Mouse (Mus musculus): ENCODE results near the gene Pde4a.
"Not testable (repeated sequence)": the region's sequence is repeated elsewhere in the genome, so short reads cannot be mapped to it uniquely, and the experiment has no call there.

Pde4a gene

DNA sequence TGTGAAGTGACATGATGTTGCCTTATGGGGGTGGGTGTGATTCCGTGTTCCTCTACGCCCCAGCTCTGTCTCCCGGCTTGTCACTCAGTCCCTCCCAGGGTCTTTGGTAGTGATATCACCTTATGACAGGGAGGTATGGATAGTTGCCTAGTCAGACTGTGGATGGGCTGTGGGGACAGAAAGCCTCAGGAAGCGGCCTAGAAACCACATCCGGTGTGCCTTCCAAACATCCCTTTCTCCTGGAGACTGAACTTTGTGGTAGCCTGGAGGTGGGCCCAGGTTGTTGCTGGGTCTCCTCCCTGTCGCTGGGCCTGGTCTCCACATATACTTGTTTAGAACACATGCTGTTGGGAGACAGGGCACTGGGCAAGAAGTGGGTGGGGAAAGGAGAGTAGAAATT lies 17.9 kb downstream of the Pde4a start:
- DNase-seq (ENCODE audit: low spot score in 2 of 2), result no peak

DNA sequence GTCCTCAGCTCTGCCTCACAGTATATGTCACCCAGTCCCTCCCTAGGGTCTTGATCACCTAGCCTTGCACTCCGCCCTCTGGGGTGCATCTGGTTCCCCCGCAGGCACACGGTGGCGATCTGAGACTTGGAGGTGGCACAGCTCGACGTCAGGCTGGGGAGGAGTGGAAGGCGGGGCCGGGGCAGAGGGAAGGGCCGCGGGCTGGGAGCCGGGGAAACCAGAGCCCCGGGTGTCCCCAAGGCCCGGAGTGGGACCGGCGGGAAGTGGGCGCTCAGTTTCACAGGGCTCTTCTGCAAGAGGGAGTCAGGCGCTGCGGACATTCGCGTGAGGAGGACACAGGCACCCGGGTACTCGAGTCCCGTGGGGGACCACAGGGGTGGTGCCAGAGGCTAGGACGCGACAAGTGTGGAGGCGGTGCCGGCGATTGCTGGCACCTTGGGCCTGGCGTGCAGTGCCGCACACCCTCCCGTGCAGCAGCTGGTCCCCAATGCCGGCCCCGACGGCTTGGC lies 18.4 kb downstream of the Pde4a start:
- DNase-seq (ENCODE audit: low spot score in 2 of 2), result no peak

DNA sequence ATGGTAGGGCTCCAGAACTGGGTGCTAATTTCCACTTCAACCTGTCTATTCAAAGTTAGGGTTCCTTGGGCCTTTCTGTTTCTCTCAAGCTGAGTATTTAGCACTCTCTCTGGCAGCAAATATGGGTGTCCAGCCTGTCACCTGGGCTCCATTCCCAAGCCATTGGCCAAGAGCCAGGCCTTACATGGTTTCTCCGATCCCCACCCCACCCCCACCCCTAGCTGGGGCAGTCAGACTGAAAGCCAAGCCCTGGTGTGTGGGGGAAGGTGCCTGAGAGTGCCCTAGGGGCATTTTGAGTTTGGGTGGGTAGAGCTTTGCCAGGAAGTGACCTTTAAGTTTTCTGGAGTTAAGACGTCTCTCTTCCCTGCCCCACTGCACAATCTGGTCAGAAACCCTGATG lies 19.2 kb downstream of the Pde4a start:
- DNase-seq (ENCODE audit: low spot score in 2 of 2), result no peak

DNA sequence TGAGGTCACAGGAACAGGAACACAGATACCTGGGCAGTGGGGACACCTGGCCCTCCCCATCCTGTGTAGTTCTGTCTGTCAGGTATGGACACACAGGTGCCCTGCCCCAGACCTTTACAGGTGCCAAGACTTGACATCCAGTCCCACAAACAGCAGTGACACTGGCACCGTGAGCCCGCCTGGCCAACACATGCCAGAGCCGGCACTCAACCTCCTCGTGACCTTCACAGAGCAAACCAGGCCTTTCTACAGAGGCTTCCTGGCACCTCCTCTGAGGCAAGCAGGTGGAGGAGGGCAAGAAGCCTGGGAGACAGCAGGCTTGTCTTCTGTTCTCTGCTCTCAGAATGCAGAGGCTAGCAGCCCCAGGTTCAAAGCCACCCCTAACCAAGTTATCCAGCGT lies 19.9 kb downstream of the Pde4a start:
- no peak for DNase-seq (ENCODE audit: low spot score in 2 of 2)

DNA sequence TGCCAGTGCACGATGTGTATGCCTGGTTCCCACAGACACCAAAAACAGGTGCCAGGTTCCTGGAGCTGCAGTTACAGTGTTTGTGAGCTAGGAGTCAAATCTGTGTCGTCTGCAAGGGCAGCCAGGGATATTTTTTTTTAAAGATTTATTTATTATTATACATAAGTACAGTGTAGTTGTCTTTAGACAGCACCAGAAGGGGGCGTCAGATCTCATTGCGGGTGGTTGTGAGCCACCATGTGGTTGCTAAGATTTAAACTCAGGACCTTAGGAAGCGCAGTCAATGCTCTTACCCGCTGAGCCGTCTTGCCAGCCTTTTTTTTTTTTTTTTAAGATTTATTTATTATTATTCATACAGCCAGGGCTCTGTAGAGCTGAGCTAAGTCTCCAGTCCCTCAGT lies 24.4 kb downstream of the Pde4a start:
- DNase-seq (ENCODE audit: low spot score in 2 of 2), result no peak

DNA sequence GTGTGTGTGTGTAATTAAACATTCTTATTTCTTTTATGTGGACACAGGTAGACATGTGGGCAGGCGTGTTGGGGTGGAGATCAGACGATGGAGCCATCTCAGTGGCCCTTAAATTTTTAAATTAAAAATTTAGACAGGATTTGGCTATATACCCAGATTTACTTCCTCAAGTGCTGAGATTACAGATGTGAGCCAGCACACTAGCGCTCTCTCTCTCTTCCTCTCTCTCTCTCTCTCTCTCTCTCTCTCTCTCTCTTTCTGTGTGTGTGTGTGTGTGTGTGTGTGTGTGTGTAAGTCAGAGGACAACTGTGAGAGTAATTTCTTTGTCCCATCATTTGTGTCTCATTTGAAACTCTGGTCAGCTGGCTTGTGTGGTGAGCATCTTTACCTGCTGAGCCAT lies 25.2 kb downstream of the Pde4a start:
- DNase-seq (ENCODE audit: low spot score in 2 of 2), result no peak

DNA sequence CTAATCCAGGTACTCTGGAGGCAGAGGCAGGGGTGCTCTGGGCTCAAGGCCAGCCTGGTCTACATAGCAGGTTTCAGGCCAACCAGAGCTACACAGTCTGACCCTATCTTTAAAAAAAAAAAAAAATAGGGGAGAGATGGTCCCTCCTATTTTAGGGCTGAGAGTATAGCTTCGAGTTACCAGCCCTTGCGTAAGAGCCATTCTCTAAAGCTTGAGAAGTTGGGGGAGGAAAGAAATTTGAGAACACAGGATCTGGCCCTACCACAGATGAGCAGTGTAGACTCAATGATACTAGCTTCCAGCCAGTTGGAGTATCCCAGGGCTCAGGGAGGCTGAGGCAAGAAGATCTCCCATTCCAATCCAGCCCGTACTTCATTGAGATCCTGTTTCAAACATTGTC lies 28.3 kb downstream of the Pde4a start:
- no peak for DNase-seq (ENCODE audit: low spot score in 2 of 2)

DNA sequence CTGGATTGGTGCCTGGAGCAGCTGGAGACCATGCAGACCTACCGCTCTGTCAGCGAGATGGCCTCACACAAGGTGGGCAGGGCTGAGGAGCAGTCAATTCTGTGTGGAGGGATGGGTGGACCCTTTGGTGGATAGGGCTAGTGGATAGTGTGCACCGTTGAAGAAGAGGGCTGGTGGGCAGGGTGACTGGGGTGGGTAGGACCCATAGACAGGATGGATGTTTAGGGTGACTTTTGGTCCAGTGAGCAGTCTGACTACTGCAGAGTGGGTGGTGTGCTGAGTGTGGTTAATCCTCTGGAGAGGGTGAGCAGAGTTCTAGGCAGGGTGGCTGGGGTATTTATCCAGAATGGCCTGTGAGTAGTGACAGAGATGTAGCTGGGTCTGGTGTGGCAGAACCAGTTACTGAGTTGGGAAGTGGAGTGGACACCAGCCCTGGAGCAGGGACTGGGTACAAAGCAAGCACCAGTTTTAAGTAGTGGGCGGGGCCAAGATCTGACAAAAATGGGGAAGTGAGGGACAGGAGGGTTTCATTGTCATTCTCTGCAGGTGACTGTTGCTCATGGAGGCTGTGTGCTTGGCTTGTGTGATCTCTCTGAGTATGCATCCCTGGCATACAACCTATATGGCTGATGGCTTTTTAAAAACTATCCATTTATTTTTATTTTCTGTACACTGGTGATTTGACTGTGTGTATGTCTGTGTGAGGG lies 29.4 kb downstream of the Pde4a start:
- DNase-seq (ENCODE audit: low spot score in 2 of 2), result no peak

DNA sequence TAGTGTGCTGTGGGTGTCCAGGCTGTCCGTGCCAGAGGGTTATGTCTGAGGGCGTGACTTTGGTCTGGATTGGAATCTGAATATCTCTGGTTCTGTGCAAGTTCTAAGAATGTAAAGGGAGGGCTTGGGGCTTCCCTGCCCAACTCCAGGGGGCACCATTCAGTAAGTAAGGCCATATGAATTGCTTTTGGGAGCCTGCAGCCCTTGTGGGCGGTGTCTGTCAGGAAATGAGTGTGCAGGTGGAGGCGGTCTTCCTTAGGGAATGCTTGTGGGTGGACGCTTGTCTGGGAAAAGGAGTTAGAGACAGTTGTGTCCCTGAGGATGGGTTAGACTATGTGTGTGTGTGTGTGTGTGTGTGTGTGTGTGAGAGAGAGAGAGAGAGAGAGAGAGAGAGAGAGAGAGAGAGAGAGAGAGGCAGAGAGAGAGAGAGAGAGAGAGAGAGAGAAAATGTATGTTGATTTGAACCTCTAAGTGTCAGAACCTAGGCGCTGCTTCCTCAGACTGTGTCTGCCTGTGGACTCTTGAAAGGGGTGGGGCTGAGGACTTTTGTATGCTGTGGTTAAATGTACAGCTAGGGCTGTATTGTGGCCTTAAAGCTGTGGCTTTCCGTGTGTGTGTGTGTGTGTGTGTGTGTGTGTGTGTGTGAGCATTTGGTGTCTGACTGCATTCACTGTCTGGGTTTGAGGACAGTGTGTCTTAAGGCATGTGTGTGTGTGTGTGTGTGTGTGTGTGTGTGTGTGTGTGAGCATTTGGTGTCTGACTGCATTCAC lies 30.4 kb downstream of the Pde4a start:
- not testable (repeated sequence) for DNase-seq (ENCODE audit: low spot score in 2 of 2)

DNA sequence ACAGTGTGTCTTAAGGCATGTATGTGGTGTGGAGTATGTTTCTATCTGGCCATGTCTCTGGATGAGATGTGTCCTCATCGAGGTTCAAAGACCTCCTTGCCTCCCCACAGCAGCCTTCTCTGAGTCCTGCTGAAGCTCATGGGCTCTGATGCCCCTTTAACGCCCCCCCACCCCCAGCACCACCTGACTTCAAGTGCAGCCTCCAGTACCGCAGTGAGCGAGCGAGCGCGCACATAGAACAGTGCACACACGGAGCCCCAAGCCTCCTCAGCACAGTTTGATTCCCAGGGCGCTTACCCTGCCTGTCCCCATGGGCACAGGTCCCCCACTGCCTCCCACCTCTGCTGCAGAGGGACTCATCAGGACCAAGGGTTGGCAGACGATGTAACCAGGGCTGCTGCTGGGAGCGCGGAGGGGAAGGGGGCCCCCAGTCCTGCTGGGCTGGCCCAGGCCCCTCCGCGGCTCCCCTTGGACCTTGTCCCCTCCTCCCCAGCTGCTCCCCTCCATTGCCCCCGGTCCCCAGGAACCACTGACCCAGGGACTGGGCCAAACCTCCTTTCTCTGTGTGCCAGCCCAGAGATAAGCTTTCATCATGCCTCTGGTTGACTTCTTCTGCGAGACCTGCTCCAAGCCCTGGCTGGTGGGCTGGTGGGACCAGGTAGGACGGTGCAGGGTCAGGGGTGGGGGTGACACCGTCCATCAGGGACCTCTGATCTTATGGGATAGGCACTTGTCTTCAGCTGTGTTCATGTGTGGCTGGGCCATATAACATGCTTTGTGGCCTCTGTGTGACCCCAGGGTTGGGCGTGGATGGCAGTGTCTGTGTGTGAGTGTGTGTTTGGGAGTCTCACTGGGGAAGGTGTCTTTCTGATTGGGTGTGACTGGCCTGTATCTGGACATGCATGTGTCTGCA lies 31.3 kb downstream of the Pde4a start:
- DNase-seq (ENCODE audit: low spot score in 2 of 2), result peak in 1 of 2 experiments; percentile 69

DNA sequence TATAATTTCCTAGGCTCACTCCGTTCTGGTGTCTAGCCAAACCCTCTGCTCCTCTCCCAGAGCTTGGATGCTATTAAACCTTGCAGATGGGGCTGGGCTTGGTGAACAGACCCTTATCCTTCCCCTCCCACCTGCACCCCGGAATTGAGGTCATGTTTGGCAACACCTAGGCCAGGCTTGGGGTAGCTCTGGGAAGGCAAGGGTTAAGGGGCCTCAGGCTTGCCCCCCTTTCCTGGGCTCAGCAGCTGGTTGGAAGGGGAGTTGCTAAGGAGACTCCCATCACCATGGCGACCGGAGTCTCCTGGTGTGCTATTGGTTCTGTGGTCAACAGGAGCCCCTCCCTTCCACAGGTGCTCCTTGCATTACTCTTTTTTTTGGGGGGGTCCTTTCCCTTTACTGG lies 32.5 kb downstream of the Pde4a start:
- DNase-seq (ENCODE audit: low spot score in 2 of 2), result peak; percentile 82 to 86

DNA sequence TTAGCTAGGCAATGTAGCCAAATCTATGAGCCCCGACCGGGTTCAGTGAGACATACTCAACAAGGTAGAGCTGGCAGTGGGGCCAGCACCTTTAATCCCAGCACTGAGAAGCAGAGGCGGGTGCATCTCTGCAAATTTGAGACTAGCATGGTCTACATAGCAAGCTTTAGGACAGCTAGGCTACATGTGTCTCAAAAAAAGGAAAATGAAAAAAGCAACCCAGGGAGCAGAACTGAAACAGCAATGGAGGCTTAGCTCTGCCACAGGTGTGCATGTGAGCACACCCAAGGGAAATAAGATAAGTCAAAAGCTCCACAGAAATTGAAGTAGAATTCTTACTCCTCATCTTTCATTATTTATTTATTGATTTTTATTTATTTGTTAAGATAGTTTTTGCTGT lies 33.4 kb downstream of the Pde4a start:
- DNase-seq (ENCODE audit: low spot score in 2 of 2), result no peak

DNA sequence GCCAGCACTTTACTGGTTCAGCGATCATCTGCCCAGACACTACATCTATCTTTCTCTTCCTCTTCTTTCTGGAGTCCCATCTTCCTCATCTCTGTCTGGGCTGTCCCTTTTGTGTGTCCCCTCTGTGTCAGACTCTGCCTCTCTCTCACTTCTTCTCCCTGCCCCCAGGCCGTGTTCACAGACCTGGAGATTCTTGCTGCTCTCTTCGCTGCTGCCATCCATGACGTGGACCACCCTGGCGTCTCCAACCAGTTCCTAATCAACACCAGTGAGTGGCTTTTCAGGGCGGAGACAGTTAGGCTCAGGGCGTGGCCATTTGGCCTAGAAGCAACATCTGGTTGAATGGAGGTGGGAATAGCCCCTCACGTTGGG lies 38.6 kb downstream of the Pde4a start:
- DNase-seq (ENCODE audit: low spot score in 2 of 2), result no peak

DNA sequence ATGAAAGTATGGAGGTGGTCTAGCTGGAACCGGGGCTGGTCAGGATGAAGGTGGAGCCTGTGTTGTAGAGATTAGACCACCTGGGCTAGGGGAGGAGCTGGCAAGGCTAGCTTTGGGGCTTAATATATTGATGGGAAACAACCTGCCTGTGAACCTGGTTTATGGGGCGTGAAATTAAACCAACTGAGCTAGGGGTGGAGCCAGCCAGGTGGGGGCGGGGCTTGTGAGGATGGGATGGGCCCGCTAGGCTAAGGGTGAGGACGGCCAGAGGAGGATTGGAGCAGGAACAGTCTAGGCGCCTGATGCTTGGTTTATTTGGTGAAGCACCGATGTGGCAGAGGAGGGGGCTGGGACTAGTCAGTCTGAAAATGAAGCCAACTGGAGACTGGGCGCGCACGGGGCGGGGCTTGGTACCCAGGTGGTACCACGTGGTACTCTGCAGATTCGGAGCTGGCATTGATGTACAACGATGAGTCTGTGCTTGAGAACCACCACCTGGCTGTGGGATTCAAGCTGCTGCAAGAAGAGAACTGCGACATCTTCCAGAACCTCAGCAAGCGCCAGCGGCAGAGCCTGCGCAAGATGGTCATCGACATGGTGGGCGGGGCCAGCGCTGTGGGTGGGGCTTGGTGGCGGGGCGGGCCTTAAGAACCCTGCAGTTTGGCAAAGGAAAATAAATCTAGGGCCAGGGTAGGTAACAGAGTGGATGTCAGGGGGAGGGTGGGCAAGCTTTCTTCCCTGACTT lies 39.2 kb downstream of the Pde4a start:
- no peak for DNase-seq (ENCODE audit: low spot score in 2 of 2)

DNA sequence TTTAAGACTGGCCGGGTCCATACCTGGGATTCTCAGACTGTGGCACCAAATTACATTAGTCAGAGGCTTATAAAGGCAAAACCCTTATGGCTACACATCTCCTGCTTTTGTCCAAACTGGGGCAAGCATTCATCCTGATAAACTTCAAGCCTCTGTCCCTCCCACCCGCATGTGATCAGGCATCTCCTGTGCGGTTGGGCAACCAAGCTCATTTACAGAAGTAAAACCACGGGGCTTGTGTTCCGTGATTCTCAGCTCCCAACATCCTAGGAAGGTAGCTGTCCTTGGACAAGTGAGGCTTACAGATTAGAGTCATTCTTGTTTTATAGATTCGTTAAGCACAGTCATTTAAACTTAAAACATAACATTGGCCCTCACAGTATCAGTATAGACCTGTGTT lies 41.3 kb downstream of the Pde4a start:
- DNase-seq (ENCODE audit: low spot score in 2 of 2), result no peak

DNA sequence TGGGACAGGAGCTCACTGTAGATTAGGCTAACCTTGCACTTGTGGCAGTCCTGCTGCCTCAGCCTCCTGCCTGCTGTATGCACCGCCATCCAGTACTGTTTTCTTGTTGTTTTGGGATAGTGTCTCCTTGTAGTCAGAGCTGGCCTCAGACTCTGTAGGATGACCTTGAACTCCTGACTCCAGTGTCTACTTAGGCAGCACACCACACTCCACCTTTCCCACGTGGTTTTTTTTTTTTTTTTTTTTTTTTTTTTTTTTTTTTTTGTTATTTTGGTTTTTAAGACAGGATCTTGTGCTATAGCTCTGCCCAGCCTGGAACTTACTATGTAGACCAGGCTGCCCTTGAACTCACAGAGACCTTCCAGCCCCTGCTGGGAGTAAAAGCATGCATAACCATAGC lies 43.1 kb downstream of the Pde4a start:
- no peak for DNase-seq (ENCODE audit: low spot score in 2 of 2)

DNA sequence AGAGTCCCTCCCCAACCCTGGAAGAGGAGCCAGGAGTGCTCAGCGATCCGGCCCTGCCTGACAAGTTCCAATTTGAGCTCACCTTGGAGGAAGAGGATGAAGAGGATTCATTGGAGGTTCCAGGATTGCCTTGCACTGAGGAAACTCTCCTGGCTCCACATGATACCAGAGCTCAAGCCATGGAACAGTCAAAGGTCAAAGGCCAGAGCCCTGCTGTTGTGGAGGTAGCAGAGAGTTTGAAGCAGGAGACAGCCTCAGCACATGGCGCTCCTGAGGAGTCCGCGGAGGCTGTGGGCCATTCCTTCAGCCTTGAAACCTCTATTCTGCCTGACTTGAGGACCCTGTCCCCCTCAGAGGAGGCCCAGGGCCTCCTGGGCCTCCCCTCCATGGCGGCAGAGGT lies 45.3 kb downstream of the Pde4a start:
- no peak for DNase-seq (ENCODE audit: low spot score in 2 of 2)

DNA sequence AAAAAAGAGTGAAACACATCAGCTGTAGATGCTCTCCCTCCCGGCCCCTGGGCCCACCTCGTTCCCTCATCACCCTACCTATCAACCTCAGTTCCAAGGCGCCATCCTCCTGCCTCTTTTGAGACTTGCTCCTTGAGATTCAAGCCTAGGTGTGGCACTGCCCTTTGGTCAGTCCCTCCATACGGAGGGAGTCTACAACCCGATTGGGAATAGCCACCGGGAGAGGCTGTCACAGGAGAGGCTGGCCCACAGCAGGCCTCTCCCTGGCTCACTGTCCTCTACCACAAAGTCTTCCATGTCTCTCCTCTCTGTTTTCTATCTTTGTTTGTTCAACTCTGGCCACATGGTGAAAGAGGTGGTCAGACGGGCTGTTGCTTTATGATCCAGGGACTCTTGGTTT lies 46.1 kb downstream of the Pde4a start:
- no peak for DNase-seq (ENCODE audit: low spot score in 2 of 2)

DNA sequence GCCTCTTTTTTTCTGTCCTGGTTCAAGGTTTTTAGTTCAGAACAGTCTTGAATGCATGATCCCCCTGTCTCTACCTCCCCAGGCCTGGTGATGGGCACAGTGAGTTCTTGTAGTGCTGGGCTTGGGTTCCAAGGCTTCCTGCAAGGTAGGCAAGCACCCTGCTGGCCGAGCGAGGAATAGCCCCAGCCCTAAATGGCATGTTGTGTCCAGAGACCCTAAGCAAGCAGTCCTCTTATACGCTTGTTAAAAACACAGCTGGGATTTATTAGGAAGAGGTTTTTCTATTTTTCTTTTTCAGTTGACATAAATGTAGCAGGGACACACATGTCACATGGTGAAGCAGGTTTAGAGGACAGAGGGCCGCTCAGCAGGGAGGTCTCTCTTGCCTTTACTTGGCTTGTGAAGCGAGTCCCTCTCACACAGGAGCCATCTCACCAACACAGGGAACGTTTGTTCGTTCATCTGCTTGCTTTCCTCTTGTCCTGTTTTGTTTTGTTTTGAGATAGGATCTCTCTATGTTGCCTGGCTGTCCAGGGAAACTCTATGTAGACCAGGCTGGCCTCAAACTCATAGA lies 48.2 kb downstream of the Pde4a start:
- DNase-seq (ENCODE audit: low spot score in 2 of 2), result no peak

DNA sequence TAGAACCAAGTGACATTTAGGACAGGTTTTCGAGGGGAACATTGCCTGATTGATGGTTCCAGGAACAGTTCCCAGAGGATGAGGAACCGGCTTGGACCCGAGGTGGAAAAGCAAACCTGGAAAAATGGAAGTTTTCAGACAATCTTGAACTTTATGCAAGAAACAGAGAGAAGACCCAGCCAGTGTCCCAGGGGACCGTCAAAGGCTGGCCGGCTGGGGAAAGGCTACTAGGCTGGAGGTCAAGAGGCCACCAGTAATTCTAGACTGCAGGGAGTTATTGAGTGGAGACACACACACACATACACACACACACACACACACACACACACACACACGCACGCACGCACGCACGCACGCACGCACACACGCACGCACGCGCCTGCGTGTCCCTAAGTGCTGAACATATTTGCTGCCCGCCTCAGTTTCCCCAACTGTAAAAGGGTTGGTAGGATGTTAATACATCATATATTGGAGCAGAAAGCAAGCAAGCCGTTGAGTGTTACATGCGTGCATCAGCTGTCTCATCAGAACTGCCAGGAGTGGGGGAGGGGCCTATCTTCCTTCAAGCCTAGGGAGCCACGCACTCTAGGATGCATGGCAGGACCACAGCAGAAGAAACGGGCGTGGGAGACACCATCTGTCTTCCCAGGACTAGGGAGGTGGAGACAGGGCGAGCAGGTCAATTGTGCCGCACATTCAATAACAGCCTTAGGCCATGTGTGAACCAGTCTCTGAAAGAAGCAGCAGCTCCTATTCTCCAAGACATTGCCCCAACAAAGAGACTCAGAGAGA lies 50.7 kb downstream of the Pde4a start:
- no peak for DNase-seq (ENCODE audit: low spot score in 2 of 2)

Measured in frontal cortex, postnatal 10 days (tissue).